Mouse (Mus musculus): ENCODE measurements around the gene Leap2. TPM values are rescaled to one million over a fixed set of nuclear protein-coding genes. Genes with fewer than 3 reads are reported as not detected.
A peak's percentile ranks its signal among the peaks of the same experiment; 100 is the strongest.

Leap2 gene
- total and polyA plus RNA-seq, 3 experiments, result 0.24 TPM; not detected in 2

DNA sequence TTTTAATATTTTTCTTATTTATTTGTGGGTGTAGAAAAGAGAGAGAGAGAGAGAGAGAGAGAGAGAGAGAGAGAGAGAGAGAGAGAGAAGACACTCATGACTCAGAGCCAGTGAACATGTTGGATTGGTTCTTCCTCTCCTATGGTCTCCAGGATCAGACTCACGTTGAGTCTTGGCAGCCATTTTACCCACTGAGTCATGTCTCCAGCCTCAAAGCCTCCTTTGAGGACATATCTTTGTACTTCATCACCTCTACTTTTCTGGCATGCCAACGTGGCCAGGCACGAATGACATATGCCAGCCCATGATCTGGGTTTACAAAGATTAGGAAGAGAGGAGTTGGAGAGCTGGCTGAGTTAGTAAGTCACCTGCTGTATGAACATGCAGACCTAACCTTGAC is 37.2 kb upstream of the Leap2 start:
- H3K4me3 ChIP-seq (ENCODE audit: control insufficient read depth in 1 of 2, insufficient read depth in 1 of 2, low read depth in 2 of 2, low read length in 2 of 2), result no peak overlapping the region
- TF ChIP-seq JUND (IDR thresholded peaks at IDR 0.05; ENCODE audit: low read depth, low read length), result peak; percentile 82
- TF ChIP-seq USF1 (IDR thresholded peaks at IDR 0.05; ENCODE audit: low read depth, low read length), result no peak
- no peak for TF ChIP-seq ZNF384 (IDR thresholded peaks at IDR 0.05; ENCODE audit: low read depth, low read length)
- no peak for TF ChIP-seq E2F4 (IDR thresholded peaks at IDR 0.05; ENCODE audit: borderline replicate concordance, low read depth, low read length)
- TF ChIP-seq TAL1 (IDR thresholded peaks at IDR 0.05; ENCODE audit: low read length), result no peak
- no peak for TF ChIP-seq POLR2AphosphoS5 (IDR thresholded peaks at IDR 0.05; ENCODE audit: borderline replicate concordance, low read depth, low read length)
- no peak for TF ChIP-seq EP300 (IDR thresholded peaks at IDR 0.05; ENCODE audit: low read depth in 1 of 2, low read length in 2 of 2)
- TF ChIP-seq ZMIZ1 (IDR thresholded peaks at IDR 0.05; ENCODE audit: low read depth, low read length), result no peak
- no peak for TF ChIP-seq BHLHE40 (IDR thresholded peaks at IDR 0.05; ENCODE audit: borderline replicate concordance, low read depth, low read length)
- TF ChIP-seq ETS1 (IDR thresholded peaks at IDR 0.05; ENCODE audit: low read depth, low read length), result no peak
- no peak for TF ChIP-seq RCOR1 (IDR thresholded peaks at IDR 0.05; ENCODE audit: low read depth, low read length)
- no peak for TF ChIP-seq GATA1 (IDR thresholded peaks at IDR 0.05; ENCODE audit: low read depth, low read length)
- TF ChIP-seq SIN3A (IDR thresholded peaks at IDR 0.05; ENCODE audit: low read length), result no peak
- TF ChIP-seq GABPA (IDR thresholded peaks at IDR 0.05; ENCODE audit: low read depth, low read length), result no peak
- no peak for TF ChIP-seq MXI1 (IDR thresholded peaks at IDR 0.05; ENCODE audit: low read depth, low read length)
- TF ChIP-seq USF2 (IDR thresholded peaks at IDR 0.05; ENCODE audit: borderline replicate concordance in 1 of 2, insufficient read depth in 1 of 2, low read depth in 1 of 2, low read length in 2 of 2), result no peak
- peak; percentile 39; the same call in 1 of the 2 replicates for TF ChIP-seq MAX (IDR thresholded peaks at IDR 0.05; ENCODE audit: low read length)
- no peaks in the 10 kb centered on the region for H3K79me2 ChIP-seq (ENCODE audit: control insufficient read depth, insufficient read depth, low read length, poor library complexity)
- no peak overlapping the region for H3K27ac ChIP-seq (ENCODE audit: control insufficient read depth, low read depth, low read length)
- H3K4me1 ChIP-seq (ENCODE audit: control insufficient read depth in 1 of 2, insufficient read depth in 2 of 2, low read length in 2 of 2), result peaks cover 6 to 16% of the 10 kb centered on the region in 2 experiments; a peak in 3 of 4 replicates
- H3K9ac ChIP-seq (ENCODE audit: control insufficient read depth, low read depth, low read length, poor library complexity, severe bottlenecking), result no peak overlapping the region
- H3K36me3 ChIP-seq (ENCODE audit: control insufficient read depth in 1 of 2, insufficient read depth in 2 of 2, low read length in 2 of 2), result peaks cover 0 to 8% of the 10 kb centered on the region in 2 experiments; a peak in 1 of 4 replicates
- peak; percentile 40 for DNase-seq (ENCODE audit: low read depth, low spot score)
- peaks cover 6 to 8% of the 10 kb centered on the region in 2 experiments for H3K27me3 ChIP-seq (ENCODE audit: control insufficient read depth in 1 of 2, insufficient read depth in 2 of 2, low read length in 2 of 2)
- no peaks in the 10 kb centered on the region for H3K9me3 ChIP-seq (replicated peaks; ENCODE audit: insufficient read depth, low read length)

DNA sequence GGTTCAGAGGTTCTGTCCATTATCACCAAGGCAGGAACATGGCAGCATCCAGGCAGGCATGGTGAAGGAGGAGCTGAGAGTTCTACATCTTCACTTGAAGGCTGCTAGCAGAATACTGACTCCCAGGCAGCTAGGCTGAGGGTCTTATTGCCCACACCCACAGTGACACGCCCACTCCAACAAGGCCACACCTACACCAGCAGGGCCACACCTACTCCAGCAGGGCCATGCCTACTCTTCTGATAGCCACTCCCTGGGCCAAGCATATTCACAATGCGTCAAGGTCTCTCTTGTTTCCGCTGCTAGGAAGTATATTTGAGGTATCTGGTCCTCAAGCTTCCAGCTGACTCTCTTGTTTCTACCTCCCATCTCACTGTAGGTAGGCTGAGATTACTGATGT is 36.0 kb upstream of the Leap2 start:
- H3K27ac ChIP-seq (ENCODE audit: control insufficient read depth, low read depth, low read length), result no peak overlapping the region
- H3K27me3 ChIP-seq (ENCODE audit: control insufficient read depth in 1 of 2, insufficient read depth in 2 of 2, low read length in 2 of 2), result peaks cover 11% of the 10 kb centered on the region in 2 experiments
- H3K4me1 ChIP-seq (ENCODE audit: control insufficient read depth in 1 of 2, insufficient read depth in 2 of 2, low read length in 2 of 2), result peaks cover 6 to 16% of the 10 kb centered on the region in 2 experiments; a peak in 3 of 4 replicates
- TF ChIP-seq KAT2A (conservative IDR thresholded peaks at IDR 0.05; ENCODE audit: low read depth, low read length) (no peak), JUND (IDR thresholded peaks at IDR 0.05; ENCODE audit: low read depth, low read length) (no peak), NELFE (IDR thresholded peaks at IDR 0.05; ENCODE audit: low read depth, low read length) (no peak), SMC3 (IDR thresholded peaks at IDR 0.05; ENCODE audit: low read depth, low read length) (no peak), GATA1 (IDR thresholded peaks at IDR 0.05; ENCODE audit: low read depth, low read length) (no peak), MYB (IDR thresholded peaks at IDR 0.05; ENCODE audit: low read depth, low read length) (no peak), RCOR1 (IDR thresholded peaks at IDR 0.05; ENCODE audit: low read depth, low read length) (no peak), MEF2A (IDR thresholded peaks at IDR 0.05; ENCODE audit: extremely low read depth, insufficient replicate concordance, low read depth, low read length, poor library complexity, severe bottlenecking) (no peak), USF1 (IDR thresholded peaks at IDR 0.05; ENCODE audit: low read depth, low read length) (no peak), RAD21 (IDR thresholded peaks at IDR 0.05; ENCODE audit: low read depth, low read length) (no peak), GABPA (IDR thresholded peaks at IDR 0.05; ENCODE audit: low read depth, low read length) (no peak), POLR2AphosphoS2 (IDR thresholded peaks at IDR 0.05; ENCODE audit: low read length) (no peak), ETS1 (IDR thresholded peaks at IDR 0.05; ENCODE audit: low read depth, low read length) (no peak), EP300 (IDR thresholded peaks at IDR 0.05; ENCODE audit: low read depth in 1 of 2, low read length in 2 of 2) (no peak), ZKSCAN1 (IDR thresholded peaks at IDR 0.05; ENCODE audit: low read depth, low read length) (no peak), TCF12 (IDR thresholded peaks at IDR 0.05; ENCODE audit: low read depth, low read length) (no peak), E2F4 (IDR thresholded peaks at IDR 0.05; ENCODE audit: borderline replicate concordance, low read depth, low read length) (no peak)
- H3K36me3 ChIP-seq (ENCODE audit: control insufficient read depth in 1 of 2, insufficient read depth in 2 of 2, low read length in 2 of 2), result peaks cover 0 to 8% of the 10 kb centered on the region in 2 experiments; a peak in 1 of 4 replicates
- DNase-seq (ENCODE audit: low read depth, low spot score), result no peak
- H3K79me2 ChIP-seq (ENCODE audit: control insufficient read depth, insufficient read depth, low read length, poor library complexity), result no peaks in the 10 kb centered on the region
- H3K9me3 ChIP-seq (replicated peaks; ENCODE audit: insufficient read depth, low read length), result no peaks in the 10 kb centered on the region
- no peak overlapping the region for H3K4me3 ChIP-seq (ENCODE audit: control insufficient read depth in 1 of 2, insufficient read depth in 1 of 2, low read depth in 2 of 2, low read length in 2 of 2)
- H3K9ac ChIP-seq (ENCODE audit: control insufficient read depth, low read depth, low read length, poor library complexity, severe bottlenecking), result no peak overlapping the region
